Comparison of ENCODE assay signal across 21 mouse cellular contexts in genomic region chr6:136508652-136509051, GRCm38 (mm10). TPM values are rescaled to one million over a fixed set of nuclear protein-coding genes. Genes with fewer than 3 reads are reported as not detected.
DNase-seq lines count a peak whose midpoint lies in the region; ATAC-seq lines count a peak whose summit lies in the region.
"Had no signal": no experiment of that assay in that cellular context is flagged by ENCODE, and none has a peak within 500 bp of the region (broad histone marks: within the 10 kb centered on the region; RNA-seq: fewer than 3 reads in every experiment).

No protein-coding gene starts in this region.

- no peaks in the 10 kb centered on the region for H3K4me1 ChIP-seq in heart, embryonic 12.5 days (replicated peaks)
- no peaks in the 10 kb centered on the region for H3K4me1 ChIP-seq in heart, embryonic 10.5 days
- peaks cover 7% of the 10 kb centered on the region for H3K4me1 ChIP-seq in midbrain, embryonic 10.5 days
- H3K4me1 ChIP-seq in midbrain, embryonic 14.5 days (ENCODE audit: control insufficient read depth, insufficient read depth, low read length): no peaks in the 10 kb centered on the region

- ATAC-seq in heart, embryonic 12.5 days (ENCODE audit: insufficient number of reproducible peaks, low FRiP score): no peak
- ATAC-seq in midbrain, embryonic 14.5 days (ENCODE audit: low FRiP score, low TSS enrichment): no peak
- ATAC-seq: activated CD4-positive, CD25-positive, alpha-beta regulatory T cell, adult 4 months; CD4-positive, CD25-positive, alpha-beta regulatory T cell, adult 4 months; Patski had no signal

- DNase-seq in heart, adult 11 months: peak; percentile 68
- peak; percentile 66 for DNase-seq in heart, embryonic 10.5 days (ENCODE audit: low spot score)
- DNase-seq in heart, adult 8-10 months (ENCODE audit: low spot score): no peak
- DNase-seq in midbrain, embryonic 10.5 days (ENCODE audit: low spot score): peak; percentile 8
- DNase-seq in midbrain, embryonic 14.5 days: no peak
- DNase-seq: adrenal gland, adult 2 months; adrenal gland, adult 8-10 months; adrenal gland, postnatal 10 days; adrenal gland, postnatal 14 days; adrenal gland, postnatal 25 days; adrenal gland, postnatal 36 days; B cell, adult 2 months; cerebellum, adult 11 months; cerebellum, adult 11-12 months; cerebellum, adult 18-20 months had no signal

- H3K9me3 ChIP-seq in heart, embryonic 12.5 days (replicated peaks): peaks cover 5% of the 10 kb centered on the region
- no peaks in the 10 kb centered on the region for H3K9me3 ChIP-seq in heart, embryonic 10.5 days
- peaks cover under 1% of the 10 kb centered on the region; the same call in 1 of the 2 replicates for H3K9me3 ChIP-seq in midbrain, embryonic 10.5 days (replicated peaks)
- H3K9me3 ChIP-seq in midbrain, embryonic 14.5 days (ENCODE audit: control insufficient read depth, low read length): no peaks in the 10 kb centered on the region
- H3K9me3 ChIP-seq: G1E had no signal

- H3K36me3 ChIP-seq in heart, embryonic 12.5 days: no peaks in the 10 kb centered on the region
- no peaks in the 10 kb centered on the region for H3K36me3 ChIP-seq in heart, embryonic 10.5 days
- no peaks in the 10 kb centered on the region for H3K36me3 ChIP-seq in midbrain, embryonic 10.5 days
- no peaks in the 10 kb centered on the region for H3K36me3 ChIP-seq in midbrain, embryonic 14.5 days (ENCODE audit: control insufficient read depth, insufficient read depth, low read length)
- H3K36me3 ChIP-seq: G1E had no signal

- no peak overlapping the region for H3K9ac ChIP-seq in heart, embryonic 12.5 days
- no peak overlapping the region for H3K9ac ChIP-seq in midbrain, embryonic 14.5 days (replicated peaks; ENCODE audit: low read length)

- no peak overlapping the region for H3K4me3 ChIP-seq in heart, embryonic 12.5 days
- no peak overlapping the region for H3K4me3 ChIP-seq in heart, embryonic 10.5 days
- no peak overlapping the region for H3K4me3 ChIP-seq in midbrain, embryonic 10.5 days
- no peak overlapping the region for H3K4me3 ChIP-seq in midbrain, embryonic 14.5 days (replicated peaks; ENCODE audit: low read depth, low read length)

- WGBS in heart, embryonic 12.5 days: 81% methylated on average over 3 of the region's 3 CpGs
- 86% methylated on average over 3 of the region's 3 CpGs for WGBS in heart, embryonic 10.5 days
- WGBS in midbrain, embryonic 10.5 days: 95% methylated on average over 3 of the region's 3 CpGs
- 95% methylated on average over 3 of the region's 3 CpGs for WGBS in midbrain, embryonic 14.5 days

- H3K27me3 ChIP-seq in heart, embryonic 12.5 days (replicated peaks): no peaks in the 10 kb centered on the region
- no peaks in the 10 kb centered on the region for H3K27me3 ChIP-seq in heart, embryonic 10.5 days (ENCODE audit: insufficient read depth, poor library complexity, severe bottlenecking)
- no peaks in the 10 kb centered on the region for H3K27me3 ChIP-seq in midbrain, embryonic 10.5 days (ENCODE audit: low read depth, poor library complexity, severe bottlenecking)
- no peaks in the 10 kb centered on the region for H3K27me3 ChIP-seq in midbrain, embryonic 14.5 days (ENCODE audit: control insufficient read depth, insufficient read depth, low read length)
- H3K27me3 ChIP-seq: CH12.LX, Patski had no signal

- H3K4me2 ChIP-seq in heart, embryonic 12.5 days: no peak overlapping the region
- H3K4me2 ChIP-seq in midbrain, embryonic 14.5 days (ENCODE audit: low read length): no peak overlapping the region

- no peak overlapping the region for H3K27ac ChIP-seq in heart, embryonic 12.5 days (ENCODE audit: poor library complexity, severe bottlenecking)
- no peak overlapping the region for H3K27ac ChIP-seq in heart, embryonic 10.5 days
- H3K27ac ChIP-seq in midbrain, embryonic 10.5 days (replicated peaks): no peak overlapping the region
- H3K27ac ChIP-seq in midbrain, embryonic 14.5 days (replicated peaks; ENCODE audit: low read depth, low read length): no peak overlapping the region

RNA-seq across cellular contexts. Expression of gene Atf7ip, which starts 2.7 kb away (rescaled TPM):
- polyA plus RNA-seq in heart, embryonic 12.5 days (2016; fragmentation: Nextera tagmentation; extraction: Ambion mirVana): 51.0 and 51.5 TPM in 2 replicates
- polyA plus RNA-seq in heart, embryonic 10.5 days (2016; fragmentation: Nextera tagmentation; extraction: Ambion mirVana): 37.7 and 42.4 TPM in 2 replicates
- total RNA-seq in heart, adult 8-10 months (2022): 10 to 100 TPM; 68.3 to 94.1 (median 76.8) TPM
- 37.4 and 45.7 TPM in 2 replicates for polyA plus RNA-seq in midbrain, embryonic 10.5 days (2016; fragmentation: Nextera tagmentation; extraction: Ambion mirVana)
- polyA plus RNA-seq in midbrain, embryonic 14.5 days (2014; fragmentation: Nextera tagmentation; extraction: Ambion mirVana): 49.8 and 57.9 TPM in 2 replicates

Comparison
In these comparisons a context has a peak if more than half of its experiments do, and no peak if none do; other contexts are left out.
1. DNase-seq: peak in heart, adult 11 months (single experiment), heart, embryonic 10.5 days (single experiment) and midbrain, embryonic 10.5 days (single experiment); none in heart, adult 8-10 months (single experiment) and midbrain, embryonic 14.5 days (single experiment).